Mouse (Mus musculus): ENCODE results near the gene Ccl17. TPM values are rescaled to one million over a fixed set of nuclear protein-coding genes. Genes with fewer than 3 reads are reported as not detected.
"Not testable (repeated sequence)": the region's sequence is repeated elsewhere in the genome, so short reads cannot be mapped to it uniquely, and the experiment has no call there.

The Ccl17 gene
- polyA plus RNA-seq, 1 experiment from 2014 or later = not detected

DNA sequence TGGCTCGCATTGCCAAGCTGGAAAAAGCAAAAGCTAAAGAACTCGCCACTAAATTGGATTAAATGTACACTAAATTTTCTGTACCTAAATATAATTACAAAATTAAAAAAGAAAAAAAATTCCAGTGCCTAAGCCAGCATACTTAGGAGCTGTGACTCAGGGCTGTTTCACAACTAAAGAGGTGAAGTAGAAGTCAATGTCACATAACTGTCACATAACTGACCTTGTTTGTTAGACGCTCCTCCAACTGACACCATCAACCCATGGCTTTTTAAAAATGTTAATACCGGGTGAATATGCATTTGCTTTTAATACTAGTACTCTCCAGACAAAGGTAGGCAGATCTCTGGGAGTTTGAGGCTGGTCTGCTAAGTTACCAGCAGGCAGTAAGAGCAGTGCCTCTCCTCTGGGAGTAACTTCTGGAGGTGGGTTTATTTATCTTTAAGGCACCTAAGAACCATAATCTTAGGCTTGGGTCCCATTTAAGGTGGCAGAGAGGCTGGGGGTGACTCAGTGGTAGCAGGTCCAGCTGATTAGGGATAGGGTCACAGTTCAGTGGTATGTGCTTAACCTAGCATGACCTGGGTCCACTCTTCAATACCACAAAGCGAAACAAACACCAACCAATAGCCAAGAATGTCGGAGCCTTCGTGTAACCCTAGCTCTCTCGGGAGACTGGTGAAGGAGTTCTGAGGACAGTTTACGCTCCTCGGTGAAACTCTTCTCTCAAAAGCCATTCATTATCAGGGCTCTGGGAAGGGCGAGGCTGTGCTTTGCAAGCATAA, 26.4 kb downstream of the Ccl17 start:
- WGBS = 59% methylated on average over 11 of the region's 11 CpGs
- no peaks in the 10 kb centered on the region for H3K9me3 ChIP-seq
- H3K27ac ChIP-seq = no peak overlapping the region
- peak overlapping the region; percentile 96 for H3K9ac ChIP-seq
- peak overlapping the region; percentile 92 for H3K4me3 ChIP-seq
- peak overlapping the region; percentile 88 for H3K4me2 ChIP-seq
- ATAC-seq (ENCODE audit: insufficient number of reproducible peaks, insufficient read depth, low FRiP score, low TSS enrichment, low read depth) = no peak
- H3K4me1 ChIP-seq = peaks cover 18% of the 10 kb centered on the region
- H3K27me3 ChIP-seq = no peaks in the 10 kb centered on the region
- H3K36me3 ChIP-seq = peaks cover 9% of the 10 kb centered on the region

DNA sequence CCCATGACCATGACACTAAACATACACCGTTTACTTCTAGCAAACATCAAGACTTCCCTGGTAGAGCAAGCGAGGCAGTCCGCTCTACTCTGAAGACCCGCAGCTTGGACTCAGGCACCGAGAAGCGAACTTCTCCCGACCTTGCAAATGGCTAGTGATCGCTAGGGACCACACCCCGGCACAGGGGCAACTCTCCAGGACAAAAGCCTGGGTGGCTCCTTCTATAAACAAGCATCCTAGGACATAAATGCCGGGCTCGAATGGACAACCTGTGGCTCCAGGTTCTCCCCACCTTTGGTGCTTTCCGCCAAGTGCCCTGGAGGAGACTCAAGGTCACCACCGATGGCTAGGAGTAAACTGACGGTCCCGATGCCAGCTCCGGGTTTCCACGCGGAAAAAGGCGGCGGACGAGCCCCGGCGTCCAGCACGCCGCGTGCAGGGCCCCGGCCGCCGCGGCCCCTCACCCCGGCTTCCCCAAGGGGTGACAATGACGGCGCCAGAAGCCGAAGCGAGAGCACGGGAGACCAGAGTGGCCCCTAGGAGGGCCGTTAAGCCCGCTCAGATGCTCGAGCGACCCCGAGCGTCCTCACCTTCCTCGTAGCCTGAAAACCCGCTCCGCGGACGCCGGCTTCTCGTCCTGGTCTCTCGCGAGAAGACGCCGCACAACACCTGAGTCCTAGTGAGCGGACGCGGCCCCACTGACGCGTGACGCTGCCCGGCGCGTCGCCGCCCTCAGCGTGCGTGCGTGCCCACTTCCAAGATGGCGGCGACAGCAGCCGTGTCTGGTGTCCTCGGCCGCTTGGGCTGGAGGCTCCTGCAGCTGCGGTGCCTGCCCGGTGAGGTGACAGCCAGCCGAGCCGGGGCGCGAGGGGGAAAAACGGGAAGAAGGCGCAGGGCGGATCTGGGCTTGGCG, 27.7 kb downstream of the Ccl17 start, which contains the start of the genes Coq9 and Ciapin1:
Gene Coq9 (plus strand): TSS at position 660 of the 913 bp plus-strand sequence.
Gene Ciapin1 (minus strand): TSS at position 697 of the 913 bp plus-strand sequence.
- H3K9me3 ChIP-seq = no peaks in the 10 kb centered on the region
- 1% methylated on average over 82 of the region's 82 CpGs for WGBS
- peak; percentile 96 for ATAC-seq (ENCODE audit: insufficient number of reproducible peaks, insufficient read depth, low FRiP score, low TSS enrichment, low read depth)

DNA sequence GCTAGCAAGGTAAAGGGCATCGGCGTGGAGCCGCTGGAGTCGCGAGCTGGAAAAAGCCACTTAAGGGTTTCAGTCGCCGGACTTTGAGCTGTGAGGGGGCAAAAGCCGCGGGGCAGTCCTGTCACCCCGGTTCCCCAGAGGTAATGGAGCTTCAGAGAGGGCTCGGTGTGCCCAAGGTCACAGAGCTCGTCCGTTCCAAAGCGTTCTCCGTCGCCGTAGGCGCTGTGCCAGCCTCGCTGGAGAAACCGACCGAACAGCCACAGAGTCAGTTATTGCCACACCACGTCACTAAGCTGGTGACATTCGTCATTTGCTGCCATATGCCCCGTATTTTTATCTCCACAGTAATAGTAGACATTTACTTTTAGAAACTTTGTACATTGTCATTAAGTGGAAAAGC, 28.3 kb downstream of the Ccl17 start:
- Histone ChIP-seq H3K27me3 (no peaks in the 10 kb centered on the region), H3K9me3 (no peaks in the 10 kb centered on the region), H3K36me3 (peaks cover 11% of the 10 kb centered on the region), H3K27ac (peak overlapping the region; percentile 88), H3K9ac (peak overlapping the region; percentile 96), H3K4me2 (peak overlapping the region; percentile 88), H3K4me1 (peaks cover 18% of the 10 kb centered on the region), H3K4me3 (peak overlapping the region; percentile 92)
- under 1% methylated on average over 24 of the region's 24 CpGs for WGBS
- ATAC-seq (ENCODE audit: insufficient number of reproducible peaks, insufficient read depth, low FRiP score, low TSS enrichment, low read depth) = peak; percentile 22; the same call in 1 of the 2 replicates

More for the DNA sequence above, 27.7 kb downstream of the Ccl17 start, which contains the start of the genes Coq9 and Ciapin1:
- H3K9ac ChIP-seq = peak within 1 kb of the TSS; percentile 96
- H3K36me3 ChIP-seq = peaks cover 5% of the 10 kb centered on the region; the same call in 1 of the 2 replicates
- H3K4me2 ChIP-seq = peak within 1 kb of the TSS; percentile 88
- H3K4me3 ChIP-seq = peak within 1 kb of the TSS; percentile 92
- no peaks in the 10 kb centered on the region for H3K27me3 ChIP-seq
- peak within 1 kb of the TSS; percentile 88 for H3K27ac ChIP-seq
- peaks cover 18% of the 10 kb centered on the region for H3K4me1 ChIP-seq

DNA sequence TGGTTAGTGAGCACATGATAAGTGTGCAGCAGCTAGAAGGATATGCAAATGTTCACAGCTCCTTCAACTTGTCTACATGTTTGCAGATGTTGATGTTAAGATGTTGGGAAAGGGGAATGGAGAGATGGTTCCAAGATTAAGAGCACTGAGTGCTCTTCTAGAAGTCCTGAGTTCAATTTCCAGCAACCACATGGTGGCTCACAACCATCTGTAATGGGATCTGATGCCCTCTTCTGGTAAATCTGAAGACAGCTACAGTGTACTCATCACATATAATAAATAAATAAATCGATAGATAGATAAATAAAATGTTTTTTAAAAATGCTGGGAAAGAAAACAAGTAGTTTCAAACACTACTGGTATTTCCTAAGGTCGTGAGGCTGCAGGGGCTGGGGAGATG, 30.9 kb downstream of the Ccl17 start:
- Histone ChIP-seq H3K4me1 (peaks cover 18% of the 10 kb centered on the region), H3K9ac (no peak overlapping the region), H3K4me3 (no peak overlapping the region), H3K4me2 (no peak overlapping the region), H3K27ac (no peak overlapping the region), H3K27me3 (no peaks in the 10 kb centered on the region), H3K9me3 (no peaks in the 10 kb centered on the region), H3K36me3 (peaks cover 36% of the 10 kb centered on the region)
- ATAC-seq (ENCODE audit: insufficient number of reproducible peaks, insufficient read depth, low FRiP score, low TSS enrichment, low read depth) = no peak
- WGBS = 49% methylated on average over 2 of the region's 2 CpGs

DNA sequence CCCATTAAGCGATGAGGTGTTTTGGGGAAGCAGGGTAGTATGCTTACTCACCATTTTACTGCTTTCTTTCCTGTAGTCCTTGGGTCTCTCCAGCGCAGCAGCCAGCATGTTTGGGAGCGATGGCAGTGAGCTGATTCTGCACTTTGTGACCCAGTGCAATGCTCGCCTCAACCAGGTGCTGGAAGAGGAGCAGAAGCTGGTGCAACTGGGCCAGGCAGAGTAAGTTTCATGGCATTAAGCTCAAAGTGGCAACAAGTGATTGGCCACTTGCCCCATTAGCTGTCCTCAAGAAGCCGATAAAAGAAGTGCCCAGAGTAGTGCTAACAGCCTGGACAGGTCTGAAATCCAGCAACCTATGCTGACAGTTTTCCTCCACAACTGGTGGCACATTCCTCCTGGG, 39.8 kb downstream of the Ccl17 start:
- Histone ChIP-seq H3K9ac (no peak overlapping the region), H3K36me3 (peaks cover 92% of the 10 kb centered on the region), H3K4me3 (no peak overlapping the region), H3K27me3 (no peaks in the 10 kb centered on the region), H3K27ac (no peak overlapping the region), H3K4me2 (no peak overlapping the region), H3K9me3 (no peaks in the 10 kb centered on the region), H3K4me1 (no peaks in the 10 kb centered on the region)
- ATAC-seq (ENCODE audit: insufficient number of reproducible peaks, insufficient read depth, low FRiP score, low TSS enrichment, low read depth) = no peak
- 90% methylated on average over 5 of the region's 5 CpGs for WGBS

DNA sequence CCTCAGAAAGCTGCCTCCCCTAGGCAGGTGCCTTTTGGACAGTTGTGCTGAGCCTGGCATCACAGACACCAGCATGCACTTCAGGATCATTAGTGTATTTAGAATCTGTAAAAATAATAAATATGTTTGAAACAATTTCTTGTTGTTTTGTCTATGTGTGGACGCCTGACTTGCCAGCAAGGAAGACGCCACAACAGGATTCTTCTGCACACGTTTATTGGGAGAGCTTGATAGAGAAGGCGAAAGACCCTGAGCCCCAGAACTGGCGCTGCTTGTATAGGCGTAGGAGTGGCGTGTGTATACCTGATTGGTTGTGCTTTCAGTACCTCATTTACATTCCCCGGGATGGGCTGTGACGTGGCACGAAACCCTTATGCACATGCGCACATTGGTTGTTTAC, 44.5 kb downstream of the Ccl17 start:
- peaks cover 17% of the 10 kb centered on the region for H3K4me1 ChIP-seq
- H3K27me3 ChIP-seq; H3K4me2 ChIP-seq; H3K9me3 ChIP-seq; H3K4me3 ChIP-seq; ATAC-seq (ENCODE audit: insufficient number of reproducible peaks, insufficient read depth, low FRiP score, low TSS enrichment, low read depth); H3K27ac ChIP-seq: not testable (repeated sequence)
- 90% methylated on average over 11 of the region's 11 CpGs for WGBS
- H3K36me3 ChIP-seq = peaks cover 56% of the 10 kb centered on the region
- 0 out of 2 replicates have a peak overlapping the region, but pooled peaks have one; percentile 6 for H3K9ac ChIP-seq

DNA sequence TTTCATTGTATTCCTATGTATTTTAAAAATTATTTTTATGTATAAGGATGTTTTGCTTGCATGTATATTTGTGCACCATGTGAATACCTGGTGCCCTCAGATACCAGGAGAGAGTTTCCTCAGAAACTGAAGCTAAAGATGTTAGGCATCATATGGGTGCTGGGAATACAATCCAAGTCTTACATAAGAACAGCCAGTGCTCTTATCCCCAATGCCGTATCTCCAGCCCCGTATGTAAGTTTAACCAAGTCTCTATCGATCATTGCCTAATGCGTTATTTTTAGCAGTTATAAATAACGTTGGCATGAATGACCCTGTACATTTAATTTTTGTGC, 46.7 kb downstream of the Ccl17 start:
- peak overlapping the region; percentile 99 for H3K4me3 ChIP-seq
- 33% methylated on average over 5 of the region's 5 CpGs for WGBS
- peaks cover 51% of the 10 kb centered on the region for H3K36me3 ChIP-seq
- H3K27ac ChIP-seq = no peak overlapping the region
- no peak for ATAC-seq (ENCODE audit: insufficient number of reproducible peaks, insufficient read depth, low FRiP score, low TSS enrichment, low read depth)
- no peak overlapping the region for H3K9ac ChIP-seq
- H3K27me3 ChIP-seq = no peaks in the 10 kb centered on the region
- H3K4me1 ChIP-seq = peaks cover 26% of the 10 kb centered on the region
- peak overlapping the region; percentile 81 for H3K4me2 ChIP-seq
- no peaks in the 10 kb centered on the region for H3K9me3 ChIP-seq

DNA sequence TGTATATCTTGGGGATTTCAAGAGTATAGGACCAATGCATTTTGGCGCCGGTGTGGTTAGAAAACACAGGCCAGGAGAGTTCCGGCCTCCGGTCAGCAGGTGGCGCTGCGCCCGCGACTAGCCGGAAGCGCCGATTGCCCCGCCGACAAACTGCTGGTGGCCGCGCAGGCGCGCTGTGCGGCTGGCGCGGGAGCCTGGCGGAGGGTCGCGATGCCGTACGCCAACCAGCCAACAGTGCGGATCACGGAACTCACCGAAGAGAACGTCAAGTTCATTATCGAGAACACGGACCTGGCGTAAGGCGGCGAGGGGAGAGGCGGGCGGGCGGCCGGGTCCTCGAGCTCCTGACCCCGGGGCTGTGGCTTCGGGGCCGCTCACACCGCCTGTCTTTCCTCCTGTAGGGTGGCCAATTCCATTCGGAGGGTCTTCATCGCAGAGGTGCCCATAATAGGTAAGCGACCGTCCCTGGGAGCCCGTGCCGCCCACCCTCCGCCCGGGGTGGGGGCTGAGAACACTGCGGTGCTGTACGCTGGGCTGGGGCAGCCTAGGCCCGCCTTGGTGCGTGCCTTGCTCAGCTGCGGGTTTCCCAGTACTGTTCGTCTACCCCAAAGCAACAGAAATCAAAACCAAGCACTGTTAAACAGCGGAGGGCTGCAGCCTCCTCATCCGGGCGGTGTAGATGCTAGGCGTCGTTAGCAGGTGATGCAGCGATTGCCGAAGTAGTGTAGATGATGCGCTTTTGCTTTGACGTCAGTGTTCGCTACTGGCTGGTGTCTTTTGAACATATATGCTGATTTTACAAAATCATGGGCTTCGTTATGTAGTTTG, 47.3 kb downstream of the Ccl17 start, which contains the start of gene Polr2c:
Gene Polr2c (plus strand): TSS at position 105 of the 828 bp plus-strand sequence.
- peak within 1 kb of the TSS; percentile 81 for H3K4me2 ChIP-seq
- no peaks in the 10 kb centered on the region for H3K27me3 ChIP-seq
- WGBS = under 1% methylated on average over 68 of the region's 68 CpGs
- H3K9me3 ChIP-seq = no peaks in the 10 kb centered on the region
- peaks cover 26% of the 10 kb centered on the region for H3K4me1 ChIP-seq
- H3K9ac ChIP-seq = peak within 1 kb of the TSS; percentile 98
- H3K36me3 ChIP-seq = peaks cover 51% of the 10 kb centered on the region
- H3K4me3 ChIP-seq = peak within 1 kb of the TSS; percentile 99
- peak; percentile 60; the same call in 1 of the 2 replicates for ATAC-seq (ENCODE audit: insufficient number of reproducible peaks, insufficient read depth, low FRiP score, low TSS enrichment, low read depth)
- peak within 1 kb of the TSS; percentile 77 for H3K27ac ChIP-seq

DNA sequence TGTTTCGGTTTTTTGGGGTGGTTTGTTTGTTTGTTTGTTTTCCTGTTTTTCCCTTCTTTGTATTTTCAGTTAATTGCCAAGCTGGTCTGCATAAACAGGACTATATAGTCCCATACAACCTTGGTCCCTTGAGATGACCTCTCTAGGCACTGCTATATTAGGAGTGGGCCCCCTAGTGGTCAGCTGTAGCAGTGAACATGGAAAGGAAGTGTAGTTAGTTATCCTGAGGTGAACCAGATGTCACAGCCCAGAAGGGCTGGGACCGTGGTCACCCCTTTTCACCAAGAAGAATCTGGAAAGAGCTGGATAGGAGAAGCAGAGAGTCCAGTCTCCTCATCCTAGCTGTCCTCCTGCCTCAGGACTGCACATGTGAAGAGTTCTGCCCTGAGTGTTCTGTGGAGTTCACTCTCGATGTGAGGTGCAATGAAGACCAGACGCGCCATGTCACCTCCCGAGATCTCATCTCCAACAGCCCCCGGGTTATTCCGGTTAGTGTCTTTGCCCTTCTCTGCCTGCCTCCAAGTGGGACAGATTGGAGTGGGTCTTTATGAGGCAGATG, 51.2 kb downstream of the Ccl17 start:
- no peak overlapping the region for H3K4me3 ChIP-seq
- no peak overlapping the region for H3K27ac ChIP-seq
- 71% methylated on average over 8 of the region's 8 CpGs for WGBS
- no peak for ATAC-seq (ENCODE audit: insufficient number of reproducible peaks, insufficient read depth, low FRiP score, low TSS enrichment, low read depth)
- H3K9me3 ChIP-seq = no peaks in the 10 kb centered on the region
- H3K4me2 ChIP-seq = no peak overlapping the region
- peaks cover 62% of the 10 kb centered on the region for H3K36me3 ChIP-seq
- no peaks in the 10 kb centered on the region for H3K27me3 ChIP-seq
- no peak overlapping the region for H3K9ac ChIP-seq
- peaks cover 26% of the 10 kb centered on the region for H3K4me1 ChIP-seq
